Mouse (Mus musculus) CH12.LX (cell line): Measurements from ENCODE around the gene St3gal3.

Source experiments
- CTCF ChIP-seq, 2 experiments: IDR thresholded peaks in 1 of 2; conservative IDR thresholded peaks in 1 of 2; 2 replicates each; pipeline ENCODE4 v1.5.1; 2011 to 2012; ENCODE audit warnings: low read depth in 2 of 2, low read length in 2 of 2, improper control_type of control experiment in 1 of 2, inconsistent platforms in 1 of 2, mild to moderate bottlenecking in 1 of 2, moderate library complexity in 1 of 2
- ELF1 ChIP-seq: IDR thresholded peaks from 2 replicates; pipeline ENCODE4 v1.6.1; 2014; ENCODE audit warnings: low read depth, mild to moderate bottlenecking, inconsistent platforms, low read length, improper control_type of control experiment
- MAFK ChIP-seq: IDR thresholded peaks from 2 replicates; pipeline ENCODE4 v1.6.1; 2011; ENCODE audit warnings: low read length, improper control_type of control experiment; ENCODE audit not compliant: insufficient replicate concordance
- MAZ ChIP-seq: IDR thresholded peaks from 2 replicates; pipeline ENCODE4 v1.6.1; 2012; ENCODE audit warnings: low read depth, mild to moderate bottlenecking, inconsistent platforms, low read length, improper control_type of control experiment, moderate library complexity
- NRF1 ChIP-seq: IDR thresholded peaks from 2 replicates; pipeline ENCODE4 v1.6.1; 2014; ENCODE audit warnings: low read depth, mild to moderate bottlenecking, inconsistent platforms, low read length, improper control_type of control experiment, moderate library complexity
- POLR2A ChIP-seq: IDR thresholded peaks from 2 replicates; pipeline ENCODE4 v1.6.1; 2011; ENCODE audit warnings: low read depth, mild to moderate bottlenecking, improper control_type of control experiment, low read length
- USF1 ChIP-seq: IDR thresholded peaks from 2 replicates; pipeline ENCODE4 v1.6.1; 2014; ENCODE audit warnings: low read depth, mild to moderate bottlenecking, inconsistent platforms, low read length, improper control_type of control experiment

- TF ChIP-seq POLR2A (no peak), ELF1 (no peak), MAZ (no peak), MAFK (no peak), USF1 (no peak), CTCF (conservative IDR thresholded peaks at IDR 0.05 in 1 of 2, IDR thresholded peaks at IDR 0.05 in 1 of 2; ENCODE audit: low read depth in 2 of 2, low read length in 2 of 2) (no peak), NRF1 (no peak)
These were observed 104.8 kb downstream of the St3gal3 start for GRCm38 (mm10) chr4:118029892-118030291.
